Mouse (Mus musculus) adrenal gland, adult 10 weeks (tissue): ENCODE measurements around the gene As3mt. TPM values are rescaled to one million over a fixed set of nuclear protein-coding genes. Genes with fewer than 3 reads are reported as not detected.

Experiments
- polyA plus RNA-seq: library from polyadenylated mRNA; stranded (reverse); fragments of 350-450 nt; fragmentation: Illumina TruSeq; extraction: RNeasy Lipid Tissue Mini Kit (QIAGEN cat#74804); gene quantifications from one replicate; pipeline ENCODE4 v1.2.3, GENCODE M21; 2014; ENCODE audit warnings: low read depth, low replicate concordance

The As3mt gene
- 41.6 TPM for polyA plus RNA-seq

DNA sequence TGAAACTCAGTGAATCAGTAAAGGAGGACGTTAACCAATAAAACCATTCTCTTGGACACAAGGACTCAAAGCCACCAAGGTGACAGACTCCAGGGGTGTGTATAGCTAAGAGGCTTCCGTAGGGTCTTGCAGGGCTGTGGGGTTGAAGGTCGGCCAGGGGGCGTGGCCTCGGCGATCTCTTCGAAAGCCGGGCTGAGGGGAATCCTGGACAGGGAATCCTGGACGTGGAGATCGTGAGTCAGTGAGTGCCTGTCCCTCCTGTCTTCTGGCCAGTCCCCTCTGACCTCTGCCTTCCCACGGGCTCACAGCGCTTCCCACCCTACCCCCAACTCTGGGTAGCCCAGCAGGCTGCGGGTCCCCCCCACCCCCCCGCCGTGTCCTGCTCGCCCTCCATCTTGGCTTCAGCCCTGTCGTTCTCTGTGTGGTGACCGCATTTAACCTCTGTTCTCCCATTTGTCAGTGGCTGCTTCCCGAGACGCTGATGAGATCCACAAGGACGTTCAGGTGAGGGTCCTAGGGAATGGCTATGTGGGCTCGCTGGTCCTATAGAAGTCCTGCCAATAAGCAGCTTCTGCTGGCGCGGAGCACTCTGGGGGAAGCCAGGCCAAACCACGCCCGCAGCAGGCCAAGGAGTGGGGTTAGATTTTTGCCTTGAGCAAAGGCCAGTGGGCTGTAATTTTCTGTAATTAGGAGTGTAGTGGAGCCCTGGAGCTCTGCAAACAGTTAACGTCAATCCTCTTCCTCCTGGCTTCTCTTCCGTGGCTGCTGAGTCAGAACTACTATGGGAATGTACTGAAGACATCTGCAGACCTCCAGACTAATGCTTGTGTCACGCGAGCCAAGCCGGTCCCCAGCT, at the start of gene As3mt:
Gene As3mt, plus strand, starts transcription at position 163 of the 856 bp plus-strand sequence.

DNA sequence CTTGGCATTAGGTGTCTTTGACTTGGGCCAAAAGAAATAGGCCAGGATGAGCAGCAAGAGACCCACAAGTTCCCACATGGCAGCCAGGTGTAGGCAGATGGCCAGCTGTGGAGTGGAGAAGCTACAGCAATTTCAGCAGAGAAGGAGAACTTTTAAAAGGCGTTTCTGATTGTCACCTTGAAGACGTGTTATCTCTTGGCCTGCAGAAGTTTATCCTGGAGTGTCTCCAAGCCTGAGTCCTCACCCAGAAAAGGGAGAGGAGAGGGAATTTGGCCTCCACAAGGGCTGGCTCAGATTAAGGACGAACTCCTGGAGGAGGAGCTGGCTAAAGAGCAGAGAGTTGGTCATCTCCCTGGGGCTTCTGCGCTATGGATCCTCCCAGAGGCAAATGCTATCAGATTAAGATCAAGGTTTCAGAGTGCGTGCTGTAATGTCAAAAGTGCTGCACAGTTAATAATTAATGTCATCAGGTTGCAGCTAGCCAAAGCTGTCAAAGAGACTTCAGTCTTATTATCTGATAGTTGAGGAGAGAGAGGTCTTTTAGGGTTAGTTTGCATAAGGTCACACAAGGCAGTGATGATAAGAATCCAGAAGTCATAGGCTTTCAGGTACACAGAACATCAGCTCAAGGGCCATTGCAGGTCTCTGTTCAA, 34.4 kb upstream of the As3mt start, which contains the start of gene Cyp17a1:
Gene Cyp17a1, minus strand, starts transcription at position 407 of the 653 bp plus-strand sequence.

DNA sequence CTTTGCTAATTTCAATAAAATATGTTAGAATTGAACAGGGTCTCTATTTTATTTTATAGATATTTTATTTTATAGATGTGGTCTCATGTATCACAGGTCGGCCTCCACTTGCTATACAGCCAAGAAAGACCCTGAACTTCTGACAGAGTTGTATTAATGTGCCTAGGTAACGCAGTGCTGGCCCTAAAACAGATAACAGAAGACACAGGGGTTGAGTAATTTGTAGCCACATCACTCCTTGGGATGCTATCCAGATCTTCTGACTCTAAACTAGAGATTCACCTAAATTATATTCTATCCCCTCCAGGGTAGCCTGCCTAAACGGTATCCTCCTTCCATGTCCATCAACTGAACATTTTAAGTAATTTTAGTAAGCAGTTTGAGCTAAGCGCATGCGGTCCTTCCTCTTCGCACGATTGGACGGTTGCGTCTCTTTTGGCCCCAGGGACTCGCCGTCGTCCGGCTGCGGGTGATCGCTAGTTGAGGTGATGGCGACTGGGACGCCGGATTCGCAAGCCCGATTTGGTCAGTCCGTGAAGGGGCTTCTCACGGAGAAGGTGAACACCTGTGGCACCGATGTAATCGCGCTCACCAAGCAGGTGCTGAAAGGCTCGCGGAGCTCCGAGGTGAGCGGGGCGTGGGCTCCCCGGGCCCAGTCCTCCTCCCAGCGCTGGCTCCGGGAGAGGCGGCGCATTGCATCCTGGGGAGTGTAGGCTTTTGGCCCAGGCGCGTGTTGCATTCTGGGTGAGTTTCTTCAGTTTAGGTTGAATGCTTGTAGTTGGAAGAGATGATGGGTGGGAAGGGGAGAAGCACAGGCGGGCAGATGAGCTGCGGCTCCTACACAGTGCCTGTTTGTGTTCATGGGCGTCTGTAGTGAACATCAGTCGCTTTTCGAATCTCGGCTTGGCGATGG, 17.5 kb upstream of the As3mt start, which contains the start of gene Borcs7:
Gene Borcs7, plus strand, starts transcription at position 447 of the 913 bp plus-strand sequence.

GRCm38 (mm10) chr19:46761247-46761946, 54.1 kb downstream of the As3mt start, which contains the start of gene Cnnm2:
Gene Cnnm2 (plus strand): TSS chr19:46761596.

Other genes starting within 250 kb of the As3mt start
- 6.5 TPM for gene Trim8, start 205.8 kb upstream of the As3mt start, polyA plus RNA-seq
- gene Arl3, start 134.3 kb upstream of the As3mt start, polyA plus RNA-seq: 130 TPM
- gene Sfxn2, start 134.1 kb upstream of the As3mt start, polyA plus RNA-seq: 6.8 TPM
- 35.2 TPM for gene Wbp1l, start 108.4 kb upstream of the As3mt start, polyA plus RNA-seq
- not detected for gene Cyp17a1, start 34.3 kb upstream of the As3mt start, polyA plus RNA-seq
- gene Borcs7, start 17.6 kb upstream of the As3mt start, polyA plus RNA-seq: 40.8 TPM
- 13.8 TPM for gene Cnnm2, start 54.1 kb downstream of the As3mt start, polyA plus RNA-seq